Mouse (Mus musculus): Measurements from ENCODE around the gene Zfp335. TPM values are rescaled to one million over a fixed set of nuclear protein-coding genes. Genes with fewer than 3 reads are reported as not detected.

Zfp335 gene
- 54.1 TPM for total RNA-seq (2023)

DNA sequence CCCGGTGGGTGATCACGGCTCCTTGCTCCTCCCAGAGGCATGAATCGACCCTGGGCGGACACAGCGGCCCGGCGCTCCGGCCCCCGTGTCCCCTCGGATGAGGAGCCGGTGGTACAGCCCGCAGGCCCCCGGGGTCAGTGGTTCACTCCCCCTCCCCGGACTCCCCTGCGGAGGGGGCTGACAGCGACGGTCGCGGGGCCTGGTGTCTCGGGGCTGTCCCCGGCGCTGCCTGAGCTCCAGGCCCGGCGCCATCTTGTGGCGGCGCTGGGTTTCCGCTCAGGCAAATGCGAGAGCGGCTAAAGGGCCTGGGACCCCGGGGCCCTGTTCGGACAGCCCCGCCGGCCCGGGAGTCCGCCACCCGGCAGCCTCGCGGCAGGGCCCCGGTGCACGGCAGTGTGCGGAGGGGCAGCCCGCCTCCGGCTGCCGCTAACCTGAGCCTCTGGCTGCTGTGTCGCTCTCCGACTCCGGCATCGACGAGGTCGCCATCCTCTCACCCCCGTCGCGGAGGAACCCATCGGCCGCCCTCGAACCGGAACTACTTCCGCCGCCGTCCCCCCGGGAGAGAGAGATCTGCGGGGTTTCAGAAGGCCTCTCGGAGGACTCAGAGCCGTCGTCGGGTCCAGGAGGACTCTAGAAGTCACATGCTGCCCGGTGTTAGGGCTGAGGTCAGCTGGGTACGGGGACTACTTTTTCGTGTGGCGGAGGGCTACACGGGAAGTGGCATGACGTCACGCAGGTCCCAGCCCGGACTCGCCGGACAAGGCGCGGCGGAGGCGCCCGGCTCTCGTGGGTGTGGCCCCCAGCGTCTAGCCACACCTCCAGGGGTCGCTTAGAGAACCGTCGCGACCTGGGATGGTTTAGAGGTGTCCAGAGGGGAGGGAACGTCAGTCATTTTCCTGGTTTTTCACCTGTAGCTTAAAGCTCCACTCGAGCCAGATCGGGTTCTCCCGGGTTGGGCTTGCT, at the start of gene Zfp335:
Gene Zfp335, minus strand, starts transcription at position 672 of the 963 bp plus-strand sequence.

DNA sequence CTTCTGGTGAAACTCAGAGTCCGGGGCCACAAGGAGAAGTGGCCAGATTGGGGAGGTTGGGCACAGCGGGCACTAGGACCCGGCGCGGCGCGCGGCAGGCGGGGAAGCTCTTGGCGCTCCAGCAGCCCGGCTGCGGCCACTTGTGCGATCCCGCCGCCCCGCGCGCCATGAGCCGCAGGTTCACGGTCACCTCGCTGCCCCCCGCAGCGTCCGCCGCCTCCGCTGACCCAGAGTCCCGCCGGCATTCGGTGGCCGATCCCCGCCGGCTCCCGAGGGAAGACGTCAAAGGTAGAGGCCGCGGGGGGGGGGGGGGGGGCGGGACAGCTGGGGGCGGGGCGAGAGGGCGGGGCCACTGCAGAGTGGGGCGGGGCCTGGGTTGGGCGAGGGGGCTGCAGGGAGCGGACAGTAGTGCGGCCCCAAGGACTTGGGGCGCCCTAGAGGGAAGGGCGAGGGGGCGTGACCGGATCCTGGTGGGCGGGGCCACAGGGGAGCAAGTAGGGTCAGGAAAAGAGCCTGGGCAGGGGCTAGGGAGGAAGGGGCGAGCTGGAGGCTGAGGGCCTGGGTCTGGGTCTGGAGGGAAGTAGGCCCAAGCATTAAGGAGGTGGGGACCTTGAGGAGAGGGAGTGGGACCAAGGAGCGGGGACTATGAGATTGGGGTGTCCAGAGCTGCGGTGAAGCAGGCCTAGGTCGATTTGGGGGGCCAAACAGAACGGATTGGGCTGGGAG, 49.3 kb upstream of the Zfp335 start, which contains the start of gene Slc12a5:
Gene Slc12a5, plus strand, starts transcription at position 87 of the 726 bp plus-strand sequence.

DNA sequence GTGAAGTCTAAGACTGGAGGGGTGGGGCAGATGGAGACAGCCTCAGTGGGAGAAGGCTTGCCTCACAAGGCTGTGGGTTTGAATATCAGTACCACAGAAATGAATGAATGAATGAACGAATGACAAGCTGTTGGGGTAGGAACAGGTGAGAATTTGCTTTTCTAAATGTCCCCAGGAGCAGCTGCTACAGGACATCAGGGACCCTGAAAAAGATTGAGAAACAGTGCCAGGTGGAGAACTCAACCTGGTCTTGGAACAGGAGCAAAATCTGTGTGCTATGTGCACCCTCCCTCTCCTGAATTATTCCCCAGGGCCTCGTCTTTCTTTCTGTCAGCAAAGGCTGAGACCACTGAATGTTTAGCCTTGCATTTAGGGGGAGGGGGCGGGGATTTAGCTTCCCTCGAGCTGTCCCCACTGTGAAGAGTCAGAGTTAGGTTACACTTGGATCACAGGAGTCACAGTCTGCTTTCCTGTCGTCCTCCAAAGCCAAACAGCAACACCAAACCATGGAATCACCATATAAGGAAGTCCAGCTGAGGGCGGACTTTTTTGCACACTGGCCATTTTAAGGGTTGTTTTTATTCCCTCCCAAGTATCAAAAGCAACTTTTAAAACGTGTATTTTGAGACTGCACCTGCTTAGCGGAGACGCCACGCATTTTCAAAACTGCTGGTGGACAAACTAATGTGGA, 28.7 kb upstream of the Zfp335 start, which contains the start of gene Mmp9:
Gene Mmp9, plus strand, starts transcription at position 641 of the 691 bp plus-strand sequence.

DNA sequence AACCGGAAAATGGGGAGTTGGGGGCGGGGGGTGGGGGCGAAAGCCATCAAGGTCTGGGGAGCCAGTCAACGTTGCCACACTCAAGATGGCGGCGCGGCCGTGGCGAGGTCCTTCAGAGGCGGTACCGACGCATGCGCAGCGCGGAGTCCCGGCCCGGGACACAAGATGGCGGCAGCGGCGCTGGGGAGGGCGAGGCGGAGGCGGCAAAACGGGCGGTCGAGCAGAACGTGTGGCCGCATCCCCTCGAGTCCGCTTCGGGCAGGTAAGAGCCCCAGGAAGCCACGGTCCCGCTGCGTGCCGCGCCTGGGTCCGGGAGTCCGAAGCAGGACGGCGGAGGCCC, 32.4 kb downstream of the Zfp335 start, which contains the start of gene Pcif1:
Gene Pcif1, plus strand, starts transcription at position 77 of the 340 bp plus-strand sequence.

GRCm38 (mm10) chr2:164857101-164857821, 54.3 kb downstream of the Zfp335 start, which contains the start of gene Pltp:
Pltp (minus strand) TSS chr2:164857711.

Other genes starting within 250 kb of the Zfp335 start
- not detected for gene Wfdc11, start 237.7 kb downstream of the Zfp335 start, total RNA-seq (2023)
- not detected for gene Wfdc13, start 226.7 kb downstream of the Zfp335 start, total RNA-seq (2023)
- gene Spint4, start 213.3 kb downstream of the Zfp335 start, total RNA-seq (2023): not detected
- not detected for gene Spint5, start 196.5 kb downstream of the Zfp335 start, total RNA-seq (2023)
- gene Wfdc3, start 165.8 kb downstream of the Zfp335 start, total RNA-seq (2023): not detected
- gene Dnttip1, start 165.8 kb downstream of the Zfp335 start, total RNA-seq (2023): 43.0 TPM
- gene Ube2c, start 141.9 kb downstream of the Zfp335 start, total RNA-seq (2023): not detected
- not detected for gene Tnnc2, start 131.8 kb downstream of the Zfp335 start, total RNA-seq (2023)
- 0.70 TPM for gene Snx21, start 125.9 kb downstream of the Zfp335 start, total RNA-seq (2023)
- 60.3 TPM for gene Acot8, start 106.9 kb downstream of the Zfp335 start, total RNA-seq (2023)
- 3.5 TPM for gene Zswim3, start 106.7 kb downstream of the Zfp335 start, total RNA-seq (2023)
- gene Zswim1, start 89.1 kb downstream of the Zfp335 start, total RNA-seq (2023): 7.7 TPM
- not detected for gene Spata25, start 83.2 kb downstream of the Zfp335 start, total RNA-seq (2023)
- 133 TPM for gene Ctsa, start 78.9 kb downstream of the Zfp335 start, total RNA-seq (2023)
- gene Neurl2, start 78.3 kb downstream of the Zfp335 start, total RNA-seq (2023): 1.7 TPM
- gene Pltp, start 54.0 kb downstream of the Zfp335 start, total RNA-seq (2023): 5.5 TPM
- 117 TPM for gene Pcif1, start 32.5 kb downstream of the Zfp335 start, total RNA-seq (2023)
- 1.3 TPM for gene Mmp9, start 29.0 kb upstream of the Zfp335 start, total RNA-seq (2023)
- 0.46 TPM for gene Slc12a5, start 49.0 kb upstream of the Zfp335 start, total RNA-seq (2023)
- 44.8 TPM for gene Ncoa5, start 123.1 kb upstream of the Zfp335 start, total RNA-seq (2023)
- 11.4 TPM for gene Cd40, start 143.9 kb upstream of the Zfp335 start, total RNA-seq (2023)
- not detected for gene 1700025C18Rik, start 179.0 kb upstream of the Zfp335 start, total RNA-seq (2023)